Mouse (Mus musculus) megakaryocyte, embryonic 14.5 days (primary cell): ENCODE measurements around the gene Ccdc18.

Experiments used
- FLI1 ChIP-seq: IDR thresholded peaks from 2 replicates; pipeline ENCODE4 v1.6.1; 2012; ENCODE audit warnings: low read length, inconsistent platforms, mixed read lengths
- GATA1 ChIP-seq: IDR thresholded peaks from 3 replicates; pipeline ENCODE4 v1.6.1; 2012; ENCODE audit warnings: mixed read lengths, low read length, inconsistent platforms, borderline replicate concordance

GRCm38 (mm10) chr5:108270415-108270814 is 137.7 kb downstream of the Ccdc18 start:
- TF ChIP-seq GATA1, result no peak
- no peak for TF ChIP-seq FLI1
